Mouse (Mus musculus) induced T-regulatory cell, adult 2 months (primary cell): ENCODE measurements around the gene Tuba1c.

ENCODE experiments used
- DNase-seq: peaks from one replicate; pipeline ENCODE4 v3.0.0-alpha.2; 2012; ENCODE audit warnings: low read depth

Gene Tuba1c

GRCm38 (mm10) chr15:98996840-98997239, 32.9 kb upstream of the Tuba1c start:
- no peak for DNase-seq

DNA sequence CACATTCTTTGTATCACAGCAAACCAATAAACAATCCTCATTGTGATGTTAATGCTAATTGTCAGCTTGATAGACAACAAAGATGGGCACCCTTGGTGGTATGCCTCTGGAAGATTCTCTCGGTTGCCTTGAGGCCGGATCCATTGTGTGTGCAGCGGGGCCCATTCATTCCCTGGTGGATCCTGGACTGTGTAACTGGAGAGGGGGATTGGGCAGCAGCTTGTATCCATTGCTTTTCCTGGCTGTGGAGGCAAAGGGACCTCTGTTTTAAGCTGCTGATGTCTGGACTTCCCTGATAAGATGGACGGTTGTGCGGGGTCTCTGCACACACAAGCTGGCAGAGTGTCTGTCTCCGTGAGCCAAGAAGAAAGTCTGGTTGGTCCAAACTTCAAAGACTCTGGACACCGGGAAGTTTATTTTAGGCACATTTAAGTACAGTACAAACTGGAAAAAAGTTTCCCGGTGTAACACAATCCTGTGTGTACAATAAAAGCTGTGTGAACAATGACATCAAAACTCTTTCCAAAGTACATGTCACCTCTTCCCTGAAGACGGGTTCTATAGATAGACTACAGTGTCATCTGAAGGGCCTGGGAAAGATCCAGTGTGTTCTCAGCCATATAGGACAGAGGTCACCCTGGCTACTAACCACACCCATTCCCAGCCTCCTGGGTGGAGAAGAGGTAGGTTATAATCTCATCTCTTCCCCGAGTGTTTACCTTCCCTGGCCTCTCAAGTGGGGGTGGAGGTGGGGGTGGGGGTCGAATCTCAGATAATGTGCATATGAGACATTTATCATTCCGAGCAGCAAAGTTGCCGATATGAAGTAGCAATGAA, 31.5 kb upstream of the Tuba1c start:
- DNase-seq: no peak

GRCm38 (mm10) chr15:98998775-98999157, 30.9 kb upstream of the Tuba1c start:
- no peak for DNase-seq

GRCm38 (mm10) chr15:99000535-99001283, 29.0 kb upstream of the Tuba1c start:
- peak; percentile 89 for DNase-seq

DNA sequence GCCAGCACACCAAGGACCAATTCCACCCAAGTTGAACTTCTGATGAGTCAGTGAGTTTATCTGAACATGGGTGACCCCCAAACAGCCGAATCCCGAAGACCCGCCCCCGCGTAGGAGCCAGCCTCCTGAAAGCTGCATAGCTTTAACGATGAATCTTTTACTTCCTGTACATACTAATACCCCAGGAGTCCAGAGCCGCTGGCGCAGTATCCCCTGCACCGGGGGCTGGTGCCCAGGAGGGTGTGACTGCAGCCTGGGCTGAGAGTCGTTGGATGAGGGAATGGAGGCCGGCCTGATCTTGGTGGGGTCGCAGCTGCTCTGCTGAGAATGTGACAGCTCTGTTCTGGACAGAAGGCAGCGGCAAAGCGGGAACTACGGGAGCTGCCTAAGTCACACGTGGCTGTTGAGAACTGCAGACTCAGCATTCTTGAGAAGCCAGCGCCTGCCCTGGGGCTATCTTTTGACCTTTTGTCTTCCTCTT, 28.2 kb upstream of the Tuba1c start:
- no peak for DNase-seq

DNA sequence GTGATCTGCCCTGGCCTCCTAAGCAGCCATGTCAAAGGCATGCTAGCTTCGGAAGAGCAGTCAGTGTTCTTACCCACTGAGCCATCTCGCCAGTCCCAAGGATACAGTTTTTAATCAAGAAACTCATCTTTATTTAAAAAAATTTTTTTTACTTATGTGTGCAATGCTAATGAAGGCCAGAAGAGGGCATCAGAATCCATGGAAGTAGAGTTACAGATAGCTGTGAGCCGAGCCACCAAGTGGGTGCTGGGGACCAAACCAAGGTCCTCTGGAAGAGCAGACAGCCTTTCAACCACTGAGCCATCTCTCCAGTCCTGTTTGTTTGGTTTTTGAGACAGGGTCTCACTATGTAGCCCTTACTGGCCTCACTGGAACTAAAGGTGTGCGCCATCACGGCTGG, 26.1 kb upstream of the Tuba1c start:
- DNase-seq: no peak

GRCm38 (mm10) chr15:99008801-99009241, 20.9 kb upstream of the Tuba1c start:
- DNase-seq: peak; percentile 91

DNA sequence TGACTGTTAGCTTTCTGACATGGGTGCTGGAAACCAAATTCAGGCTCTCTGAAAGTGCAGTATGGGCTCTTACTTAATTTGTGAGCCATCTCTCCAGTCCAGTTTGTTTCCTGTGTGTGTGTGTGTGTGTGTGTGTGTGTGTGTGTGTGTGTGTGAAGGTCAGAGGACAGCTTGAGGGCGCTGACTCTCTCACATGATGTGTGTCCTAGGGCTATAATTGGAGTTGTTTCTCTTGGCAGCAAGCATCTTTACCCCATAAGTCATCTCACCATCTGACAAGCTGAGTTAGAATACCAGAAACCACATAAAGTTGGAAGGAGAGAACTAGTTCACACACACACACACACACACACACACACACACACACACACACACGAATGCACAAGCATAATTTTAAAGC, 18.8 kb upstream of the Tuba1c start:
- no peak for DNase-seq

GRCm38 (mm10) chr15:99011946-99012345, 17.7 kb upstream of the Tuba1c start:
- no peak for DNase-seq

GRCm38 (mm10) chr15:99014496-99015030, 15.1 kb upstream of the Tuba1c start:
- no peak for DNase-seq

GRCm38 (mm10) chr15:99017355-99017761, 12.3 kb upstream of the Tuba1c start:
- no peak for DNase-seq

DNA sequence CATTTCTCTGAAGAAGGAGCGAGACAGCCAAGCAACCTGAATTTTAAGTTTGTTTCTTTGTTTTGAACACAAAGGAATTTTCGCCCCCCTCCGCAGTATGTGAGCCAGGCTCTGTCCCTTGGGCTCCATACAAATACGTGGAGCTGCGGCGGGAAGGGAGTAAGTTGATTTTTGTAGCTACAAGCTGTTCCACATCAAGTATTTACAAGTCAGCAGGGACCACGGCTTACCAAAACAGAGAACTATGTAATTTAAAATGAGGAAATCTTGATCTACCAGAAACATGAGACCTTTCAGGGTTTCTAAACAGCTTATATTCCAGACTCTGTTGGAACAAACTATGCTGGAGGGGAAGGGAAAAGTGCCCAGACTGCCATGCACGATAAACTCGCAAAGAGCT, 11.7 kb upstream of the Tuba1c start:
- DNase-seq: no peak

- DNase-seq: no peak
Measured at GRCm38 (mm10) chr15:99018630-99019029, 11.1 kb upstream of the Tuba1c start.

DNA sequence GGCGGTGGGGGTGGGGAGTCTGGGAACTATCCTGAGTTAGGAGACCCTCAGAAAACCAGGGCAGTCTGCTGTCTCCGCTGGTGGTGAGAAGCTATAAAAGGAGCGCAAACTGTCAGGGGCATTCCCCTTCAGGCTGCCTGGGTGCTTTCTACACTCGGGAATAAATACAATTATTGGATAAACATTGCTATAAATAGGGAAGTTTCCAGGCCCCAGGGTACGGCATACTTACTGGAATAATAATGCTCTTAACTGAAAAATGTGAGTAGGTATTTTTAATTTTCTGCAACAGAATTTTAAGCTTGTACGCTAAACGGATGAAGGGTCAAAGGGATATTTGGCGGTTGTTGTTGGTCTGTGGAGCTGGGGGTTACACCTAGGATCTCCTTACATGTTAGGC, 10.3 kb upstream of the Tuba1c start:
- DNase-seq: no peak

DNA sequence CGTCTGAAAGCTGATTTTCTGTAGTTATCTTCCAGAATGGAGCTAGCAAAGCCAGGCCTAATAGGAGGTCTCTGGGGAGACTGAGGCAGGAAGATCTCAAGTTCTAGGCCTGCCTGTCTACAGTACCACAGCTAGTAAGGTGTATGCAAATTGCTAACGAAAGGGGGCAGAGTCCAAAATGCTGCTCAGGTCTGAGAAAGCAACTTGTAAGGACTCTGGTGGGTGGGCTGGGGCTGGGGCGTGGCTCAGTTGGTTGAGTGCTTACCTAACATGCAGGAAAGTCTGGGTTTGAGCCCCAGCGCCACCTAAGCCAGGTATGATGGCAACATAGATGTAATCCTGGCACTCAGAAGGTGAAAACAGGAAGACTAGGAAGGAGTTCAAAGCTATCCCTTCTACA, 9.5 kb upstream of the Tuba1c start:
- no peak for DNase-seq

DNA sequence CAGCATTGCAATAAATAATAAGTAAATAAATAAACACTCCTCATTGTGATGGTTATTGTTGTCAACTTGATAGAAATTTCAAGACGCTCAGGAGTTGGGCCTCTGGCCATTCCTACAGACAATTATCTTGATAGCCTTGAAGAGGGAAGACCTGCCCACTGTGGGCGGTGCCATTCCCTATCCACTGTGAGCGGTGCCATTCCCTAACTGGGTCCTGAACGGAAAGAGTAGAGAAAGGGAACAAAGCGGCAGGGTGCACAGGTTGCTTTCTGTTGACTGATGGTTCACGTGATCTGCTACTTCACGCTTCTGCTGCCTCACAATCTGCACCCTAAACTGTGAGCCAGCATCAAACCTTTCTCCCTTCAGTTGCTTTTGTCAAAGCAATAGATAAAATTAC, 8.4 kb upstream of the Tuba1c start:
- no peak for DNase-seq

DNA sequence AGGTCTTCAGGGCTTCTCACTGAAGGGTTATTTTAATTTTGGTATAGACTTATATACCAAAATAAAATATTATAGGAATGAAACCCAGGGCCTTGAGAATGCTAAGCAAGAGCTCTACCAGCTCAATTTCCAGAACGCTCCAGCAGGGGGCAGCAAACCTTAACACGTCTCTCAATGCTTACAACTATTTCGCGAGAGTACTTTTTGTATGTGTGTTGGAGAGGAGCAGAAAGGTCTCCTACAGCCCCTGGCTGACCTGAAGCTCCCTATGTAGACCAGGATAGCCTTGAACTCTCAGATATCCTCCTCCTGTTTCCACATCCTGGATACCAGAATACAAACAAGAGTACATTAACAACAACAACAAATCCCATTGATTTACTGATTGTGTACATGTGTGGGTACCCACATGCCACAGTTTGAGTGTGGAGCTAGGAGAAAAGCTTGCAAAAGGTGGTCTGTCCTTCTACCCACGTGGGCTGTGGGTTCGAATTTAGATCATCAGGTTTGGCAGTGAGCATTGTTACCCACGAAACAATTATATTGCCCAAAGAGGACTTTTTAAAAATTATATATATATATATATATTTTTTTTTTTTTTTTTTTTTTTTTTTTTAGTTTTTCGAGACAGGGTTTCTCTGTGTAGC, 4.9 kb upstream of the Tuba1c start:
- peak; percentile 94 for DNase-seq

DNA sequence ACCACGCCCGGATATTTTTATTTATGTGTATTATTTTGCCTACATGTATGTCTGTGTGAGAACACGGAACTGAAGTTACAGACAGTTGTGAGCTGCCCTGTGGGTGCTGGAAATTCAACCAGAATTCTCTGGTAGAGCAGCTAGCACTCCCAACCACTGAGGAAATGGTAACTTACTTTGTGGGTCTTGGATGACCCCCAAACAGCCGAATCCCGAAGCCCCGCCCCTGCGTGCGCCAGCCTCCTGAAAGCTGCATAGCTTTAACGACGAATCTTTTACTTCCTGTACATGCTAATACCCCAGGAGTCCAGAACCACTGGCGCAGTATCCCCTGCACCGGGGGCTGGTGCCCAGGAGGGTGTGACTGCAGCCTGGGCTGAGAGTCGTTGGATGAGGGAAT, 4.3 kb upstream of the Tuba1c start:
- DNase-seq: no peak

GRCm38 (mm10) chr15:99026259-99026658, 3.4 kb upstream of the Tuba1c start:
- peak; percentile 94 for DNase-seq

DNA sequence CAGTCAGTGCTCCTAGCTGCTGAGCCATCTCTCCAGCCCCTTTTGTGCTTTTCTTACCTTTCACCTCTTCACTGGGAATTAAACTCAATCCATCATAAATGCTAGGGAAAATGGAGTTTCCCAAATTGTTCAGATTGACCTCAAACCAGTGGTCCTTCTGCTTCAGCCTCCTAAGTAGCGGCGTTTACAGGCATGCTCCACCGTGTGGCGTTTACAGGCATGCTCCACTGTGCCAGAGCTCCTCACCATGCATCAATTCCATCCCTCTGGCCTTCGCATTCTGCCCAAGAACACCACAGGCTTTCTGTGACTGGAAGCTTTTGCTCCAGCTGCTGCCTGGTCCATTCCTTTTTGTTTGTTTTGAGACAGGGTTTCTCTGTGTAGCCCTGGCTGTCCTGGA, 2.6 kb upstream of the Tuba1c start:
- no peak for DNase-seq

DNA sequence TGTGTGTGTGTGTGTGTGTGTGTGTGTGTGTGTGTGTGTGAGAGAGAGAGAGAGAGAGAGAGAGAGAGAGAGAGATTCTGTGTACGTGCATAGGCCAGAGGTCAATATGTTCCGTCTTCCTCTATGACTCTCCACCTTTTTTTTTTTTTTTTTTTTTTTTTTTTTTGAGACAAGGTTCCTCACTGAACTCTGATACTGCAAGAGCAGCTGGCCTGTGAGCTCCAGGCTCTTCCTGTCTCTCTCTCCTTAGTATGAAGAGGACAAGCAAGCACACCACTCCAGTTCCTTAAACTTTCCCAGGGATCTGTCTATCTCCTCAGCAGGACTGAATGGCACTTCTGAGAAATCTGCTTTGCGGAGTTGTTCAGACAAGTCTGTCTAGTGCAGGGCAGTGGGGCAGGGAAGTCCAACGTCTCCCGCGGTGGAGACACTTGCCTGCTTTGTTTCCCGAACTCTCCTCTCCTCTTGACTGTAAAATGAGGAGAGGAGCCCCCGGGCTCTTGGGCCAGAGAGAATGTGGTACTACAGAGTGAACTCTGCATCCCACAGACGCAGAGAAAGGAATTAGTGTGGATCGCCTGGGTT, 725 bp upstream of the Tuba1c start:
- DNase-seq: peak; percentile 63
